Mouse (Mus musculus) embryonic facial prominence, embryonic 14.5 days (tissue): ENCODE measurements around the gene Usp19. TPM values are rescaled to one million over a fixed set of nuclear protein-coding genes. Genes with fewer than 3 reads are reported as not detected.

Experiments used
- polyA plus RNA-seq: library from polyadenylated mRNA; unstranded; fragments of >200 nt; fragmentation: Nextera tagmentation; extraction: Ambion mirVana; gene quantifications from 2 replicates; pipeline ENCODE4 v1.2.1, GENCODE M21; 2014

The Usp19 gene
- polyA plus RNA-seq, 1 experiment from 2014 or later = 57.8 TPM

Other genes starting within 250 kb of the Usp19 start
- gene Dag1, start 226.6 kb upstream of the Usp19 start, polyA plus RNA-seq = 101 and 107 TPM in 2 replicates
- gene Nicn1, start 200.2 kb upstream of the Usp19 start, polyA plus RNA-seq = 38.6 and 38.9 TPM in 2 replicates
- 6.1 and 6.2 TPM in 2 replicates for gene Amt, start 193.7 kb upstream of the Usp19 start, polyA plus RNA-seq
- gene Rhoa, start 184.5 kb upstream of the Usp19 start, polyA plus RNA-seq = 326 and 351 TPM in 2 replicates
- 38.2 and 47.8 TPM in 2 replicates for gene Tcta, start 184.4 kb upstream of the Usp19 start, polyA plus RNA-seq
- gene Gpx1, start 151.7 kb upstream of the Usp19 start, polyA plus RNA-seq = 671 and 689 TPM in 2 replicates
- 88.9 and 94.2 TPM in 2 replicates for gene Usp4, start 142.7 kb upstream of the Usp19 start, polyA plus RNA-seq
- gene 1700102P08Rik, start 97.8 kb upstream of the Usp19 start, polyA plus RNA-seq = 0.18 and 0.58 TPM in 2 replicates
- 1.1 and 1.5 TPM in 2 replicates for gene Ccdc36, start 62.1 kb upstream of the Usp19 start, polyA plus RNA-seq
- gene BC048562, start 54.1 kb upstream of the Usp19 start, polyA plus RNA-seq = not detected in 2 replicates
- gene Ccdc71, start 30.1 kb upstream of the Usp19 start, polyA plus RNA-seq = 42.0 and 42.2 TPM in 2 replicates
- 23.7 and 27.6 TPM in 2 replicates for gene Klhdc8b, start 29.0 kb upstream of the Usp19 start, polyA plus RNA-seq
- 63.8 and 67.2 TPM in 2 replicates for gene Lamb2, start 10.9 kb upstream of the Usp19 start, polyA plus RNA-seq
- gene Qars, start 17.1 kb downstream of the Usp19 start, polyA plus RNA-seq = 97.2 and 116 TPM in 2 replicates
- gene Qrich1, start 26.2 kb downstream of the Usp19 start, polyA plus RNA-seq = 110 and 126 TPM in 2 replicates
- gene Impdh2, start 69.7 kb downstream of the Usp19 start, polyA plus RNA-seq = 173 and 202 TPM in 2 replicates
- gene Ndufaf3, start 76.8 kb downstream of the Usp19 start, polyA plus RNA-seq = 59.6 and 61.9 TPM in 2 replicates
- 116 and 120 TPM in 2 replicates for gene Dalrd3, start 79.3 kb downstream of the Usp19 start, polyA plus RNA-seq
- 78.9 and 91.1 TPM in 2 replicates for gene Wdr6, start 88.1 kb downstream of the Usp19 start, polyA plus RNA-seq
- 7.4 and 7.8 TPM in 2 replicates for gene P4htm, start 107.1 kb downstream of the Usp19 start, polyA plus RNA-seq
- 36.4 and 39.5 TPM in 2 replicates for gene Arih2, start 158.8 kb downstream of the Usp19 start, polyA plus RNA-seq
- gene Slc25a20, start 171.5 kb downstream of the Usp19 start, polyA plus RNA-seq = 24.0 and 27.1 TPM in 2 replicates
- gene Prkar2a, start 198.7 kb downstream of the Usp19 start, polyA plus RNA-seq = 35.3 and 36.0 TPM in 2 replicates